Mouse (Mus musculus) C2C12 (cell line): ENCODE results near the gene Slc7a11. TPM values are rescaled to one million over a fixed set of nuclear protein-coding genes. Genes with fewer than 3 reads are reported as not detected.

Experiments
- H3K27me3 ChIP-seq: one replicate; pipeline ENCODE4 v1.6.1; 2011; ENCODE audit not compliant: control insufficient read depth, insufficient read depth, insufficient read length
- H3K36me3 ChIP-seq: one replicate; pipeline ENCODE4 v1.6.1; 2011; ENCODE audit not compliant: control insufficient read depth, insufficient read depth
- H3K4me3 ChIP-seq: one replicate; pipeline ENCODE4 v1.5.1; 2011; ENCODE audit warnings: mild to moderate bottlenecking, control low read depth; ENCODE audit not compliant: poor library complexity, insufficient read depth, severe bottlenecking
- H3K79me2 ChIP-seq: one replicate; pipeline ENCODE4 v1.6.1; 2011; ENCODE audit not compliant: control insufficient read depth, insufficient read depth
- H3K79me3 ChIP-seq: one replicate; pipeline ENCODE4 v1.6.1; 2011; ENCODE audit warnings: low read depth, control low read depth
- H3ac ChIP-seq: one replicate; pipeline ENCODE3; 2011; ENCODE audit warnings: low read depth; ENCODE audit not compliant: control insufficient read depth, insufficient read length
- CEBPB ChIP-seq: IDR thresholded peaks from one replicate; pipeline ENCODE4 v1.6.1; 2011; ENCODE audit warnings: low read depth, mild to moderate bottlenecking, control low read depth, moderate library complexity
- CTCF ChIP-seq: IDR thresholded peaks from one replicate; pipeline ENCODE4 v1.5.1; 2011; ENCODE audit not compliant: control insufficient read depth, insufficient read depth, insufficient read length
- FOSL1 ChIP-seq: IDR thresholded peaks from one replicate; pipeline ENCODE4 v1.8.0; 2011; ENCODE audit warnings: mild to moderate bottlenecking, low read length; ENCODE audit not compliant: poor library complexity, insufficient read depth, severe bottlenecking
- MAX ChIP-seq: IDR thresholded peaks from one replicate; pipeline ENCODE4 v1.6.1; 2011; ENCODE audit warnings: mild to moderate bottlenecking, control low read depth
- MYOD1 ChIP-seq: IDR thresholded peaks from one replicate; pipeline ENCODE4 v1.6.1; 2011; ENCODE audit warnings: low read depth; ENCODE audit not compliant: control insufficient read depth, insufficient read length
- MYOG ChIP-seq: IDR thresholded peaks from one replicate; pipeline ENCODE4 v1.6.1; 2011; ENCODE audit not compliant: control insufficient read depth, insufficient read length; ENCODE audit errors: extremely low read depth
- USF1 ChIP-seq: IDR thresholded peaks from one replicate; pipeline ENCODE4 v1.6.1; 2011; ENCODE audit warnings: low read depth, mild to moderate bottlenecking, control low read depth, moderate library complexity
- polyA plus RNA-seq: library from polyadenylated mRNA; unstranded; fragments of >200 nt; fragmentation: generic; extraction: Trizol; gene quantifications from one replicate; pipeline ENCODE4 v1.2.1, GENCODE M21; 2012; ENCODE audit warnings: missing spikeins

The Slc7a11 gene
- polyA plus RNA-seq, 1 experiment = 3.1 TPM

DNA sequence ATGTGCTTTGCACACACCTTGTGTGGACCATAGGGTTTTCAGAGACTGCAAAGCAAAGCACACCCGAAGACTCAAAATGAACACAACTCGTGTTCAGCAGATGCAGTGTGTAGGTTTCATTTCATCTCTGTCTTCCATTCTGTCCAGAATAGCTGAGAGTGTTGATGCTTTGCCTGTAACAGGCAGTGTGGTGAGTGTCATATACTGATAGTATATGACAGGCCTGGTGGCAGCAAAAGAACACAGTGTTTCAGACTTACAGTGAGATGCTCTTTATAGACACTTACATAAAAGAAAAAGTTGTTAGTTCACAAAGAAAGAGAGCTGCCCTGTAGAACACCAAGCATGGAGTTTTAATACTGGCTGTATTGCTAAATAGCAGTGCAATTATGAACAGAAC, 505.8 kb downstream of the Slc7a11 start:
- no peaks in the 10 kb centered on the region for H3K27me3 ChIP-seq
- no peak overlapping the region for H3ac ChIP-seq
- H3K79me3 ChIP-seq = no peaks in the 10 kb centered on the region
- H3K79me2 ChIP-seq = no peaks in the 10 kb centered on the region
- TF ChIP-seq USF1 (no peak), CEBPB (no peak), MAX (no peak), MYOG (no peak), MYOD1 (no peak), FOSL1 (no peak), CTCF (no peak)
- no peak overlapping the region for H3K4me3 ChIP-seq
- no peaks in the 10 kb centered on the region for H3K36me3 ChIP-seq

DNA sequence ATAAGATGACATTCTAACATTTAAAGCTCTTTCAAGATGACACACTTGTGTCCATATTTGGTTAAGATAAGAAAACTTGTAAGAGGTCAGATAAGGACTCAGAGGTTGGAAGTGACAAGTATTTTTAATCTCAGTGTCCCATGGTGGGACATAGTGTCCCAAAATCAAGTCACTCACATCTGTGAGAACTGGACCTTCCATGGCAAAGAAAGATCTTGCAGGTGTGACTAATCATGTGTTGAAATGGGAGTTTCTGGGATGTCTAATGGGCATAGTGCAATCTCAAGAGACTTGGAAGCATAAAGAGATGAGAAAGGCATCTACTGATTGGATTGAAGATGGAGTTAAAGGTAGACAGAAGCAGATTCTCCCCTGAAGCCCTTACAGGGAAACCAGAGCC, 513.9 kb downstream of the Slc7a11 start:
- Histone ChIP-seq H3K4me3 (no peak overlapping the region), H3K27me3 (no peaks in the 10 kb centered on the region), H3ac (no peak overlapping the region), H3K79me2 (no peaks in the 10 kb centered on the region), H3K79me3 (no peaks in the 10 kb centered on the region), H3K36me3 (no peaks in the 10 kb centered on the region)
- no peak for TF ChIP-seq MYOD1
- TF ChIP-seq CTCF = no peak
- TF ChIP-seq MAX = no peak
- no peak for TF ChIP-seq FOSL1
- no peak for TF ChIP-seq MYOG

DNA sequence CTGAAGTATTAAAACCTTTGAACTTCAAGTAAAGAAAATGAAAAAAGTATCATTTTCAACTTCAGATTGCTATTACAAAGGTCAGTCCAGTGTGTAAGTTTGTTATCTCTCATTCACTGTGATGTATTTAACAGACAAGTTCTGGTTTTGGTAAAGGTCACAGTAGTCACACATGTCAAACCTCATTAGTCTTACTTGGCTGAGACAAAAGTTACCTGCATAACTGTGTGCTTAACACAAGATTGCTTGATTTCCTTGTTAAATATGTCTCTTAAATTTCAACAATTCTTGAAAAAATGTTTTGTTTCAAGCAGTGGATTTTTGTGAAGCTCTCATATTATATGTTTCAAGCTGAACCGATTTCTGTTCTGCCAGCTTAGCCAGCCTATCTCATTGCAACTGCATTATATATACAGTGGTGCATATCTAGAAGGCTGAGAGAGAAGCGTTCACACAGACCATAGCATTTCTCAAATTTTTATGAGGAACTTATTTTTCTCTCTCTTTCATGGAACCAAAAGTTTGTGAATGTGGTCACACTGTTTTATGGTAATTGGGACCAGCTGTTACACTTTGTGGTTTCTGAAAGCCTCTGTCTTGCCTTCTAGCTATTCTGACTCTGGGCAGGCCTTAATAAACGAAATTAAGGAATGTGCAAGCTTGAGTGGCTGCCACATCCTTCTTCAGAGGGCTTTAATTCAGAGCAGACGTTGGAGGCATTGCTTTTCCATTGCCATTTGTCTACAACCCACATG, 514.7 kb downstream of the Slc7a11 start:
- Histone ChIP-seq H3K79me2 (no peaks in the 10 kb centered on the region), H3K4me3 (no peak overlapping the region), H3K36me3 (no peaks in the 10 kb centered on the region), H3K79me3 (no peaks in the 10 kb centered on the region), H3K27me3 (no peaks in the 10 kb centered on the region), H3ac (no peak overlapping the region)
- TF ChIP-seq MYOD1 = peak; percentile 42
- TF ChIP-seq USF1 = no peak

DNA sequence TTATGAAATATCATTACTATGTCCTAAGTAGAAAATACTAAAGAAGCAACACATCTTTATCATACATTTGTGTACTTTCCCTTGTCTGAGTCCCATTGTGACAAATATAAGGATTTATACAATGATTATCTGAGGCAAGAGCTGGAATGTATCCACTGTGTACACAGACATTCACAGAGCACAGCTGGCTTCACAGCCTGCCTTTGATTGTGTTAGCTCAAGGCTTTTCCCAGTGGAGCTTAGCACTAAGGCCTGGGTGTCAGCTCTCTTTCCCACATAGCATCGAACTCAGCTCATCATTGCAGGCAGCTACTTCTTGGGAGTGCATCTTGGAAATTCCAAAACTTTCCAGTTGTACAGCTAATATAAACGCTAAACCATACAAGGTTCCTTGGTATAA, 529.5 kb downstream of the Slc7a11 start:
- no peaks in the 10 kb centered on the region for H3K36me3 ChIP-seq

DNA sequence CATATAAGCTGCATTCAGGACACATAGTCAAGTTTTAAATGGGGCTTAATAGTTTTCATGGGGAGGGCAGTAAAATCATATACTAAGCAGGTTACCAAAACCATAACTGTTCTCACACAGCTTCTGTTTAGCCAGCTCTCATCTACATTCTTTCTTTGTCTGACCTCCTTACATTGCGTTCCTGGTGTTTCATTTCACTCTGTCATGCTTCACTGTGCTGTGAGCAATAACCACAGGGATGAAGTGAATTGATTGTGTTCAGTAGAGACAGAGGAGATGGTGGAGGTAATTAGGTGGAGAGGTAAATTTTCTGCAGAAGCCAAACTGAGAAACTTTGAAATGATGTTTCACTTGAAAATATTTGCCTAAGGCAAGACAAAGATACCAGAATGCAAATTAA, 532.5 kb downstream of the Slc7a11 start:
- Histone ChIP-seq H3K27me3 (no peaks in the 10 kb centered on the region), H3K36me3 (no peaks in the 10 kb centered on the region), H3K79me3 (no peaks in the 10 kb centered on the region), H3K4me3 (no peak overlapping the region), H3K79me2 (no peaks in the 10 kb centered on the region), H3ac (no peak overlapping the region)
- TF ChIP-seq USF1 (no peak), FOSL1 (no peak), MYOD1 (no peak), MYOG (no peak), CTCF (no peak), MAX (no peak), CEBPB (no peak)

More for the DNA sequence above, 529.5 kb downstream of the Slc7a11 start:
- Histone ChIP-seq H3K4me3 (no peak overlapping the region), H3ac (no peak overlapping the region), H3K27me3 (no peaks in the 10 kb centered on the region), H3K79me2 (no peaks in the 10 kb centered on the region), H3K79me3 (no peaks in the 10 kb centered on the region)
- TF ChIP-seq FOSL1 = no peak
- no peak for TF ChIP-seq MYOG
- TF ChIP-seq MAX = no peak
- no peak for TF ChIP-seq CTCF
- no peak for TF ChIP-seq MYOD1
- TF ChIP-seq USF1 = no peak
- no peak for TF ChIP-seq CEBPB

DNA sequence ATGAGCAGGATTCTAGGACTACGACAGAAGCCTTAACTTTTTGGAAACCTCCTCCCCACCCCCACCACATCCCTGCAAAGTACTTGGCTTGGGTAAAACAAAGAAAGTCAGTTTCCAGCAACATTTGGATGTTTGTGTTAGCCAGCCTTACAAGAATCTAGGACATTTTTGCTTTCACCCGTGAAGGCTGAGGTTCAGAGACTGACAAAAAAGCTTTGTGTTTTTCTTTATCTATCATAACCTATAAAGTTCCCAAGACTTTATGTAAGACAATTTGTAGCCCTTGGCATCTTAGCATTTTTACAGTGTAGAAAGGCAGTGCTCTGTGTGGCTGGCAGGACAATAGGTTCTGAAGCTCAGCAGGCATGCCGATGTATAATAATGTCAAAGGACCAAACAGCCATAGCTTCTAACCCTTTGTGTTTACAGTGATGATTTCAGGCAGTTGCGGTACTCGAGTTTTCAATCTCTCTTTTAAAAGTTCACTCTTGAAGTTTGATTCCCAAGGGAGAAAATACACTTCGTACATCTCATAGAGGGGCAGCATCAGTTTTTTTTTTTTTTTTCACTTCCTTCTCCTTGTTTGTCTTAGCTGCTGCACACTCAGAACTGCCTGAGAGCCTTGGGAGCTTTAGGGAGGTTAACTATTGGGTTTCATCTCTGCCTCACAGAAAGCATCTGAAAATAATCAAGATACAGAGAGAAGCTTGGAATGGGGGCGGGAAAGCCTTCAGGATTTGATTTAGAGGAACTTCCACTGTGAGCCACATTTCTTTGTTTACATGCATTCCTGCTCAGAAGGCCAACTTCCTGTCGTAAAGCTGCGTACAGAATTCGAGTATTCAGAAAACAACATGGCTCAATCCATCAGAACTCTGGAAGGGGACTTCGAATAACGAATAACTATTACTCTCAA, 534.7 kb downstream of the Slc7a11 start:
- TF ChIP-seq CTCF (no peak), USF1 (no peak), MYOD1 (no peak), MAX (no peak), FOSL1 (no peak), CEBPB (no peak), MYOG (no peak)
- no peaks in the 10 kb centered on the region for H3K36me3 ChIP-seq
- no peak overlapping the region for H3K4me3 ChIP-seq
- H3K27me3 ChIP-seq = no peaks in the 10 kb centered on the region
- no peaks in the 10 kb centered on the region for H3K79me3 ChIP-seq
- H3ac ChIP-seq = no peak overlapping the region
- H3K79me2 ChIP-seq = no peaks in the 10 kb centered on the region
